Mouse (Mus musculus) left cerebral cortex, postnatal 36 days (tissue): ENCODE data around the gene Kbtbd13. TPM values are rescaled to one million over a fixed set of nuclear protein-coding genes. Genes with fewer than 3 reads are reported as not detected.
A peak's percentile ranks its signal among the peaks of the same experiment; 100 is the strongest.
"Not testable (repeated sequence)": the region's sequence is repeated elsewhere in the genome, so short reads cannot be mapped to it uniquely, and the experiment has no call there.

Experiments
- DNase-seq, 2 experiments: peaks; one replicate each; pipeline ENCODE4 v3.0.0; 2021 to 2022; ENCODE audit warnings: low spot score in 2 of 2, mixed read lengths in 1 of 2
- intact Hi-C: fragments of 180-260 bp; cut with DNase I; formaldehyde crosslinking; loops from one replicate; pipeline ENCODE4 v1.15.1; 2025
- total RNA-seq, 2 experiments: library from RNA; stranded (reverse); gene quantifications; 2 replicates each; pipeline ENCODE4 v1.2.3; 2021

Kbtbd13 gene
- total RNA-seq, 2 experiments from 2014 or later = 0.17 to 0.18 TPM

GRCm38 (mm10) chr9:65360641-65361448 is 30.6 kb downstream of the Kbtbd13 start, which contains the start of gene Ubap1l:
Gene Ubap1l (plus strand): TSS chr9:65361041.
- DNase-seq = no peak
- intact Hi-C loops = no loop called here

- DNase-seq = no peak
- intact Hi-C loops = no loop called here
These were observed 32.4 kb downstream of the Kbtbd13 start for GRCm38 (mm10) chr9:65358956-65359480.

DNA sequence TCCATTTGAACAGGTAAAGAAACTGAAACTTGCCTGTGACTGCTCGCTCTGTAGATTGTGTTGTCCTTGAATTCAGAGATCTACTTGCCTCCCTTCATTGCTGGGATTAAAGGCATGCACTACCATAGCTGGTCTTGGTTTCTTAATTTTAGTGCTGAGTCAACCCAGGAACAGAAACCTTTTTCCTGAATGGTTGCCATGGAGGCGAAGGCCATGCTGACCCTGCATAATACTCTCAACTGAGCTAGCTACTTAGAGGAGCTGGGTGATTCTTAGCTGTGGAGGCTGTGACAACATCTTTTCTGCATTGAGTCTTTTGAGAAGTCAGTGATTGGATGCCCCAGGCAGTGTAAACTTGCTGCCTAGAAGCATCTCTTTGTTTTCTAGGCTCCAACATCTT is 34.5 kb downstream of the Kbtbd13 start:
- no peak for DNase-seq
- intact Hi-C loops = no loop called here

GRCm38 (mm10) chr9:65356561-65356960 is 34.9 kb downstream of the Kbtbd13 start:
- no peak for DNase-seq
- intact Hi-C loops = no loop called here

DNA sequence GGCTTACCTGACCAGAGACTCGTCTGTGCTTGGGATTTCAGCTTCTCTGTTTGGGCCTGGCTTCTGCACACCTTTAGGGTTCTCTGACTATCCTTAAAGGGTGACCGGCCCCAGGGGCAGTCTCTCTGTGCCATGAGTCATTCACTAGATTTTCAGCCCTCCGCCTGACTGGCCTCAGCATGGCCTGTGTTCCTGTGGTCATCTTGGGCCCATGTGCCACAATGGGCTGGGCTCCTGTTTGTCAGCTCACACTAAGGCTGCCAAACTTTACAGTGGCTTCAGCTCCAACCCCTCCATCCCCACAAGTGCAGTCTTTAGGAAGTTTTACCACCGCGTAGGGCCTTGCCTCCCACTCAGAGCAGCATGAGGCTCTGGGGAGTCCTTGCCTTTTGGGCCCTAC is 38.2 kb downstream of the Kbtbd13 start:
- intact Hi-C loops = no loop called here
- no peak for DNase-seq

DNA sequence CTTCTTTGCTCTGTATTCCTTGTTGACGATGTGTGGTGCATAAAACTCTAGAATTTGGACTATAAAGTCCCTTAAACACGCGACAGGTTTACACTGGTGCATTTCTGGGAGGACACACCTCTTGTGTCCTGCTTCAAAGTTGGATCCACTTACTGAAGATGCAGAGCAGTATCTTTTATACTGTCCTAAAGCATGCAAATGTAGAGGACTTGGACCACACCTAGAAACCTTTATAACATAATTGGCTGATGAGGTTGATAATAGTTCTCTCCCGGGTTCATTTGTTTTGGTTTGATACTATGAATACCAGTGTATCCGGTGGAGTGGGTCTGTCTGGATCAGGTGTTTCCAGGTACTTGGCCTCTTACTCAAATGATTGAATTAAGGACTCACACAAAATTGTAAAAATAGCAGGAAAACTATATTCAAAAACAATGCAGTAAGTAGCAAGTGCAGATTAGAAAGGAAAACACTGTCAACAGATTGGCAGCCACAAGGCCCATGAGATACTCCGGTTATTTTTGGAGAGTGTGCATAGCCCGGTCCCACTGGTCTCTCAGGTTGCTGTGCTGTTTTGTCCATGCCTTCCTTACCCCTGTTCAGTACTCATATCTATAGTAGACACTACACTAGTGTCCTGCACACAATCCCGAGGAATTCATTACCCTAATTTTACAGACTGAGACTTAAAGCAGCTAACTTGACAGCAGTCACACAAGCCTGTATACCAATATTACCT is 44.2 kb downstream of the Kbtbd13 start:
- DNase-seq = no peak
- intact Hi-C loops = loop anchor here (2.0 kb wide), 1 partner anchor 52 kb away; the partner anchor contains the start of gene Clpx

DNA sequence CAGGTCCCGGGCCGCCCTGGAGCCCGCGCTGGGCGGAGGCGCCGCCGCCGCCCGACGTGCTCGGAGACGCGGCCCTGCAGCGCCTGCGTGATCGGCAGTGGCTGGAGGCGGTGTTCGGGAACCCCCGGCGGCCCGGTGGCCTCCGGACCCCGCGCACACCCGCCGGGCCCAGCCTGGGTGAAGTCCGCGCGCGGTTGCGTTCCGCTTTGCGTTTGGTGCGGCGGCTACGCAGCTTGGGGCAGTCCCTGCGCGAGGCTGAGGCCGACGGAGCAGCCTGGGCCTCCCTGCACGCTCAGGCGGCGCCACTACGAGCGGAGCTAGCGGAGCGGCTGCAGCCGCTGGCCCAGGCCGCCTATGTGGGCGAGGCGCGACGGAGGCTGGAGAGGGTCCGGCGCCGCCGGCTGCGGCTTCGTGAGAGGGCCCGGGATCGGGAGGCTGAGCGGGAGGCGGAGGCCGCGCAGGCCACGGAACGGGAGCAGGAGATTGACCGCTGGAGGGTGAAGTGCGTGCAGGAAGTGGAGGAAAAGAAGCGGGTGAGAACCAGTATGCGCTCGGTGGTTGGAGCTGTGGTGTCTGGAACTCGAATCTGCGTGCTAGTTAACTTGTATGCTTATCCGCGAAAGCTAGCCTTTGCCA is 44.9 kb downstream of the Kbtbd13 start:
- intact Hi-C loops = loop anchor here (2.0 kb wide), 1 partner anchor 52 kb away; the partner anchor contains the start of gene Clpx
- DNase-seq = peak; percentile 60 to 64

- intact Hi-C loops = loop anchor here (2.0 kb wide), 1 partner anchor 51 kb away; the partner anchor contains the start of gene Clpx
- DNase-seq = peak; percentile 95 to 97
These were observed 45.5 kb downstream of the Kbtbd13 start, which contains the start of gene Pdcd7 for GRCm38 (mm10) chr9:65345854-65346475. Gene Pdcd7 (plus strand): TSS chr9:65346104.

DNA sequence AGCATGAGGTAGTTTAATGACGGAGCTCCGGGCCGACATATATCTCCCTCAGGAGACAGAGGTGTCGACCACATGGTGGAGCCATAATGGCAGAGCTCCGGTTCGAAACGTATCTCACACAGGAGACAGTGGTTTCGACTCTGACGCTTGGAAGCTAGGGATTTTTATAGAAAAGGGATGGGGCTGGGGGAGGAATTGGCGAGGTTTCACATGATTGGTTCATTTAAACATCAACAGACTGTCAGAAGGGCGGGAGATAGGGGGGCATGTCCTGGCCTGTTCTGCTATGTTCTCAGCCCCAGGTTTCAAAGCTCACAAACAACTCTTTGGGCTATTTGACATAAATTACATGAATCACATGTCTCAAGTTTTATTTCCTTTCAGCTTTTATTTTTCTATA is 46.0 kb downstream of the Kbtbd13 start:
- intact Hi-C loops, DNase-seq: not testable (repeated sequence)

DNA sequence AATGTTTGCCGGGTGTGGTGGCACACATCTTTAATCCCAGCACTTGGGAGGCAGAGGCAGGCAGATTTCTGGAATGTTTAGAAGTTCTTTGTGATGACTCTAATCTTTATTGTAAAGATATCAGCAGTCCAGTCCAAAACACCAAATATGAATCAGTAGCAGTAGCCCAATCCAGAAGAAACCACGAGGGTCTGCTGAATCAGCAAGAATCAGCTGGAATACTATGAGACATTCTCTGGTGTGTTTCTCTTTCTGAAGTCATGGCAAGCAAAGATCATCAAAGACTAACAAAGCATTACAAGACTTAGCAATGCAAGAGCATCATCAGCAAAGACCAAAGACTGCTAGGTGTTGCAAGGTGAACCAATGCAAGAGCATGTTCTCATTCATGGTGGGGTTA is 51.0 kb downstream of the Kbtbd13 start:
- intact Hi-C loops = no loop called here
- DNase-seq = no peak

DNA sequence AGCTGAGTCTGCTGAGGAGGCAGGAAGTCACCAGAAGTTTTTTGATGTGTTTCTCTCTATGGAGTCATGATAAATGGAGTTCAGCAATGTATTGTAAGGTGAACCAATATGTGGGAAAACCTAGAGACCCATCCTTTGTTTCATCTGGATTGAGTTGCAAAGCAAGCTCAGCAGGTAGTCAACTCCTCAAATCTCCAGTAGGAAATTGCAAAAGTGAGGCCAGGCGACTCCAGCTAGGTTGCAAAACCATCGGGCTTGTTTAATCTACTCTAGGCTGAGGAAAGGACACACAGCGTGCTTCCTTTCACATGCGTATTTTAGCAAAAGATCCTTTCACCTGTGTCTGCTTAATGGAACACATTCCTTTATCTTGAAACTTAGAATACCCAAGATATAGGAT is 52.3 kb downstream of the Kbtbd13 start:
- no peak for DNase-seq
- intact Hi-C loops = no loop called here

Other genes starting within 250 kb of the Kbtbd13 start
- gene Parp16, start 196.3 kb downstream of the Kbtbd13 start, total RNA-seq = 1 to 10 TPM; 2.5 to 4.2 TPM
- not detected for gene Cilp, start 126.5 kb downstream of the Kbtbd13 start, total RNA-seq
- gene Clpx, start 97.4 kb downstream of the Kbtbd13 start, total RNA-seq = 10 to 100 TPM; 27.0 to 33.2 TPM
- gene Pdcd7, start 45.5 kb downstream of the Kbtbd13 start, total RNA-seq = 10 to 100 TPM; 26.8 to 33.3 TPM
- gene Ubap1l, start 30.6 kb downstream of the Kbtbd13 start, total RNA-seq = 1 to 10 TPM; 1.3 to 4.5 TPM
- gene Rasl12, start 6.9 kb upstream of the Kbtbd13 start, total RNA-seq = 1 to 10 TPM; 3.4 to 3.5 TPM
- not detected for gene Slc51b, start 31.3 kb upstream of the Kbtbd13 start, total RNA-seq
- gene Mtfmt, start 44.1 kb upstream of the Kbtbd13 start, total RNA-seq = 10 to 100 TPM; 16.6 to 19.0 TPM
- 10 to 100 TPM; 27.4 to 30.8 TPM for gene Spg21, start 69.3 kb upstream of the Kbtbd13 start, total RNA-seq
- 1 to 10 TPM; 3.1 to 3.4 TPM for gene Ankdd1a, start 128.5 kb upstream of the Kbtbd13 start, total RNA-seq
- 10 to 100 TPM; 13.2 to 17.6 TPM for gene Plekho2, start 188.4 kb upstream of the Kbtbd13 start, total RNA-seq
- gene Pif1, start 195.5 kb upstream of the Kbtbd13 start, total RNA-seq = under 1 TPM; 0.39 to 0.50 TPM
- gene Rbpms2, start 238.0 kb upstream of the Kbtbd13 start, total RNA-seq = 1 to 10 TPM; 1.8 to 2.9 TPM